Comparison of ENCODE assay signal across 19 mouse cellular contexts in genomic region chr17:8361281-8362103, GRCm38 (mm10). TPM values are rescaled to one million over a fixed set of nuclear protein-coding genes. Genes with fewer than 3 reads are reported as not detected.
DNase-seq lines count a peak whose midpoint lies in the region; ATAC-seq and TF ChIP-seq lines count a peak whose summit lies in the region.
"Had no signal": no experiment of that assay in that cellular context is flagged by ENCODE, and none has a peak within 500 bp of the region (broad histone marks: within the 10 kb centered on the region; RNA-seq: fewer than 3 reads in every experiment).

No protein-coding gene starts in this region.

- WGBS in hindbrain, embryonic 14.5 days = 56% methylated on average over 10 of the region's 10 CpGs
- 66% methylated on average over 10 of the region's 10 CpGs for WGBS in hindbrain, embryonic 12.5 days
- 46% methylated on average over 10 of the region's 10 CpGs for WGBS in hindbrain, postnatal 0 days

- ATAC-seq in hindbrain, embryonic 14.5 days (ENCODE audit: low FRiP score) = peak; percentile 59
- no peak for ATAC-seq in hindbrain, embryonic 12.5 days (ENCODE audit: low FRiP score)
- ATAC-seq in hindbrain, postnatal 0 days = peak; percentile 43
- ATAC-seq: intestine, postnatal 0 days; liver, postnatal 0 days had no signal

- H3K4me1 ChIP-seq in hindbrain, embryonic 14.5 days (replicated peaks; ENCODE audit: control insufficient read depth, insufficient read depth, low read length) = peaks cover 14% of the 10 kb centered on the region
- H3K4me1 ChIP-seq in hindbrain, embryonic 12.5 days = peaks cover 16% of the 10 kb centered on the region
- H3K4me1 ChIP-seq in hindbrain, postnatal 0 days (ENCODE audit: insufficient read depth, low read length) = peaks cover 5% of the 10 kb centered on the region

- H3K9ac ChIP-seq in hindbrain, embryonic 14.5 days = no peak overlapping the region
- H3K9ac ChIP-seq in hindbrain, embryonic 12.5 days = no peak overlapping the region
- no peak overlapping the region for H3K9ac ChIP-seq in hindbrain, postnatal 0 days (replicated peaks; ENCODE audit: low read length)
- H3K9ac ChIP-seq: embryonic facial prominence, embryonic 12.5 days; limb, embryonic 15.5 days; liver, postnatal 0 days had no signal

- no peak overlapping the region for H3K4me3 ChIP-seq in hindbrain, embryonic 14.5 days (replicated peaks; ENCODE audit: low read length)
- H3K4me3 ChIP-seq in hindbrain, embryonic 12.5 days = no peak overlapping the region
- H3K4me3 ChIP-seq in hindbrain, postnatal 0 days (ENCODE audit: low read length) = no peak overlapping the region
- H3K4me3 ChIP-seq: embryonic facial prominence, embryonic 12.5 days; heart, embryonic 10.5 days; limb, embryonic 15.5 days; megakaryocyte, embryonic 14.5 days had no signal

- no peak for TF ChIP-seq POLR2A in brain, embryonic 14.5 days (IDR thresholded peaks at IDR 0.05; ENCODE audit: borderline replicate concordance, extremely low read depth, insufficient read depth, insufficient read length, poor library complexity, severe bottlenecking)

- H3K27ac ChIP-seq in hindbrain, embryonic 14.5 days = no peak overlapping the region
- H3K27ac ChIP-seq in hindbrain, embryonic 12.5 days = no peak overlapping the region
- no peak overlapping the region; the same call in 1 of the 2 replicates for H3K27ac ChIP-seq in hindbrain, postnatal 0 days
- H3K27ac ChIP-seq: embryonic facial prominence, embryonic 12.5 days; heart, embryonic 10.5 days; limb, embryonic 15.5 days had no signal

- peak; percentile 54 for DNase-seq in hindbrain, embryonic 14.5 days (ENCODE audit: low spot score)
- peak; percentile 49 for DNase-seq in 3T3-L1 (ENCODE audit: low read depth, low spot score)
- peak; percentile 76 for DNase-seq in brain, embryonic 14.5 days (ENCODE audit: low read depth)
- DNase-seq in hindbrain, postnatal 0 days (ENCODE audit: low spot score) = peak; percentile 56
- no peak for DNase-seq in kidney, postnatal 10 days
- no peak for DNase-seq in kidney, adult 11 months
- DNase-seq: adrenal gland, postnatal 14 days; gastrocnemius, postnatal 10 days; kidney, postnatal 14 days; liver, postnatal 0 days; right cerebral cortex, postnatal 14 days; thymus, postnatal 36 days had no signal

- no peak overlapping the region for H3K4me2 ChIP-seq in hindbrain, embryonic 14.5 days (replicated peaks)
- H3K4me2 ChIP-seq in hindbrain, embryonic 12.5 days (replicated peaks) = no peak overlapping the region
- H3K4me2 ChIP-seq in hindbrain, postnatal 0 days (ENCODE audit: low read depth, low read length) = no peak overlapping the region
- H3K4me2 ChIP-seq: embryonic facial prominence, embryonic 12.5 days; limb, embryonic 15.5 days had no signal

- no peak for TF ChIP-seq CTCF in brain, embryonic 14.5 days (IDR thresholded peaks at IDR 0.05; ENCODE audit: borderline replicate concordance, extremely low read depth, insufficient read depth, insufficient read length)
- TF ChIP-seq CTCF in hindbrain, postnatal 0 days (IDR thresholded peaks at IDR 0.05; ENCODE audit: low read depth) = no peak

- no peaks in the 10 kb centered on the region for H3K9me3 ChIP-seq in hindbrain, embryonic 14.5 days (ENCODE audit: control insufficient read depth, low read length)
- H3K9me3 ChIP-seq in hindbrain, embryonic 12.5 days (replicated peaks) = no peaks in the 10 kb centered on the region
- H3K9me3 ChIP-seq in hindbrain, postnatal 0 days (ENCODE audit: low read length) = no peaks in the 10 kb centered on the region
- H3K9me3 ChIP-seq: embryonic facial prominence, embryonic 12.5 days; G1E; heart, embryonic 10.5 days; limb, embryonic 15.5 days; megakaryocyte, embryonic 14.5 days had no signal

- no peaks in the 10 kb centered on the region for H3K36me3 ChIP-seq in hindbrain, embryonic 14.5 days (replicated peaks; ENCODE audit: control insufficient read depth, insufficient read depth)
- no peaks in the 10 kb centered on the region for H3K36me3 ChIP-seq in hindbrain, embryonic 12.5 days
- H3K36me3 ChIP-seq in hindbrain, postnatal 0 days (ENCODE audit: insufficient read depth, low read length) = no peaks in the 10 kb centered on the region
- H3K36me3 ChIP-seq: embryonic facial prominence, embryonic 12.5 days; G1E; heart, embryonic 10.5 days; limb, embryonic 15.5 days had no signal

- no peaks in the 10 kb centered on the region for H3K27me3 ChIP-seq in hindbrain, embryonic 14.5 days (ENCODE audit: control insufficient read depth, insufficient read depth, low read length)
- no peaks in the 10 kb centered on the region for H3K27me3 ChIP-seq in hindbrain, embryonic 12.5 days
- no peaks in the 10 kb centered on the region for H3K27me3 ChIP-seq in hindbrain, postnatal 0 days (ENCODE audit: insufficient read depth, low read length)
- H3K27me3 ChIP-seq: embryonic facial prominence, embryonic 12.5 days; limb, embryonic 15.5 days had no signal

RNA-seq across cellular contexts. Expression of gene T2, which starts 5.7 kb away (rescaled TPM):
- polyA plus RNA-seq in hindbrain, embryonic 14.5 days (2014; fragmentation: Nextera tagmentation; extraction: Ambion mirVana) = 0.31 and 0.53 TPM in 2 replicates
- polyA plus RNA-seq in hindbrain, embryonic 12.5 days (2016; fragmentation: Nextera tagmentation; extraction: Ambion mirVana) = 0.77 and 0.96 TPM in 2 replicates
- 0.81 and 1.4 TPM in 2 replicates for polyA plus RNA-seq in brain, embryonic 14.5 days (2012; rRNA removed)
- total RNA-seq in hindbrain, postnatal 0 days (2014; rRNA removed) = 0.10 and 0.11 TPM in 2 replicates
- 0.55 and 0.69 TPM in 2 replicates for polyA plus RNA-seq in hindbrain, postnatal 0 days (2015; fragmentation: Nextera tagmentation; extraction: Ambion mirVana)
- total RNA-seq: adrenal gland, postnatal 14 days; G1E; gastrocnemius, postnatal 10 days had no signal
- polyA plus RNA-seq: G1E; liver, postnatal 0 days had no signal

RNA-seq across cellular contexts. Expression of gene Prr18, which starts 24.2 kb away (rescaled TPM):
- polyA plus RNA-seq in hindbrain, embryonic 14.5 days (2014; fragmentation: Nextera tagmentation; extraction: Ambion mirVana) = 20.9 and 22.7 TPM in 2 replicates
- 4.3 and 4.5 TPM in 2 replicates for polyA plus RNA-seq in hindbrain, embryonic 12.5 days (2016; fragmentation: Nextera tagmentation; extraction: Ambion mirVana)
- 21.3 and 29.3 TPM in 2 replicates for polyA plus RNA-seq in brain, embryonic 14.5 days (2012; rRNA removed)
- total RNA-seq in hindbrain, postnatal 0 days (2014; rRNA removed) = 40.9 and 41.2 TPM in 2 replicates
- polyA plus RNA-seq in hindbrain, postnatal 0 days (2015; fragmentation: Nextera tagmentation; extraction: Ambion mirVana) = 17.6 and 18.0 TPM in 2 replicates
- polyA plus RNA-seq: liver, postnatal 0 days had no signal

RNA-seq across cellular contexts. Expression of gene Sft2d1, which starts 50.6 kb away (rescaled TPM):
- 152 and 175 TPM in 2 replicates for polyA plus RNA-seq in hindbrain, embryonic 14.5 days (2014; fragmentation: Nextera tagmentation; extraction: Ambion mirVana)
- 109 and 112 TPM in 2 replicates for polyA plus RNA-seq in hindbrain, embryonic 12.5 days (2016; fragmentation: Nextera tagmentation; extraction: Ambion mirVana)
- polyA plus RNA-seq in brain, embryonic 14.5 days (2012; rRNA removed) = 156 and 229 TPM in 2 replicates
- 74.5 and 98.7 TPM in 2 replicates for total RNA-seq in hindbrain, postnatal 0 days (2014; rRNA removed)
- polyA plus RNA-seq in hindbrain, postnatal 0 days (2015; fragmentation: Nextera tagmentation; extraction: Ambion mirVana) = 171 and 172 TPM in 2 replicates

Comparison
In these comparisons a context has a peak if more than half of its experiments do, and no peak if none do; other contexts are left out.
1. DNase-seq: peak in hindbrain, embryonic 14.5 days (single experiment), 3T3-L1 (single experiment), brain, embryonic 14.5 days (single experiment) and hindbrain, postnatal 0 days (single experiment); none in kidney, postnatal 10 days (single experiment) and kidney, adult 11 months (single experiment).